Mouse (Mus musculus): ENCODE measurements around the gene Thbs3.

GRCm38 (mm10) chr3:89182531-89183057 is 32.4 kb upstream of the Thbs3 start:
- TF ChIP-seq CTCF (IDR thresholded peaks at IDR 0.05; ENCODE audit: insufficient read depth, low read length), result no peak
- TF ChIP-seq POLR2A (IDR thresholded peaks at IDR 0.05; ENCODE audit: borderline replicate concordance, extremely low read depth, low read depth, low read length), result no peak

Measured in lung, adult 2 months (tissue).